Mouse (Mus musculus) neural tube, embryonic 12.5 days (tissue): Measurements from ENCODE around the gene Bscl2. TPM values are rescaled to one million over a fixed set of nuclear protein-coding genes. Genes with fewer than 3 reads are reported as not detected.
"Not testable (repeated sequence)": the region's sequence is repeated elsewhere in the genome, so short reads cannot be mapped to it uniquely, and the experiment has no call there.

Source experiments
- ATAC-seq: fragments of 200-750 bp; cut with Nextera tagmentation; 2 replicates; pipeline ENCODE4 v1.8.0; 2017; ENCODE audit warnings: low read depth, mild to moderate bottlenecking, moderate TSS enrichment, moderate library complexity; ENCODE audit not compliant: low FRiP score
- H3K27ac ChIP-seq: fragments of 300-500 bp; sonication (generic); 2 replicates; pipeline ENCODE4 v1.5.1; 2016
- H3K27me3 ChIP-seq: fragments of 300-500 bp; sonication (generic); replicated peaks from 2 replicates; pipeline ENCODE4 v1.6.1; 2016; ENCODE audit warnings: mild to moderate bottlenecking
- H3K36me3 ChIP-seq: fragments of 300-500 bp; sonication (generic); 2 replicates; pipeline ENCODE4 v1.6.1; 2016; ENCODE audit warnings: mild to moderate bottlenecking
- H3K4me1 ChIP-seq: fragments of 300-500 bp; sonication (generic); 2 replicates; pipeline ENCODE4 v1.6.1; 2016
- H3K4me2 ChIP-seq: fragments of 300-500 bp; sonication (generic); replicated peaks from 2 replicates; pipeline ENCODE4 v1.6.1; 2016; ENCODE audit warnings: mild to moderate bottlenecking
- H3K4me3 ChIP-seq: fragments of 300-500 bp; sonication (generic); 2 replicates; pipeline ENCODE4 v1.5.1; 2016
- H3K9ac ChIP-seq: fragments of 300-500 bp; sonication (generic); 2 replicates; pipeline ENCODE4 v1.6.1; 2016; ENCODE audit warnings: mild to moderate bottlenecking
- H3K9me3 ChIP-seq: fragments of 300-500 bp; sonication (generic); 2 replicates; pipeline ENCODE4 v1.6.1; 2016; ENCODE audit warnings: mild to moderate bottlenecking
- WGBS: fragments of 180-500 bp; shearing (Covaris S2); methylation state at CpG from one replicate; pipeline ENCODE4 v1.1.7; 2016; 5-methylcytosine and 5-hydroxymethylcytosine counted together
- polyA plus RNA-seq: library from polyadenylated mRNA; unstranded; fragments of >200 nt; fragmentation: Nextera tagmentation; extraction: Ambion mirVana; gene quantifications from 2 replicates; pipeline ENCODE4 v1.2.1, GENCODE M21; 2016

The Bscl2 gene
- polyA plus RNA-seq, 1 experiment from 2014 or later = 66.1 TPM

DNA sequence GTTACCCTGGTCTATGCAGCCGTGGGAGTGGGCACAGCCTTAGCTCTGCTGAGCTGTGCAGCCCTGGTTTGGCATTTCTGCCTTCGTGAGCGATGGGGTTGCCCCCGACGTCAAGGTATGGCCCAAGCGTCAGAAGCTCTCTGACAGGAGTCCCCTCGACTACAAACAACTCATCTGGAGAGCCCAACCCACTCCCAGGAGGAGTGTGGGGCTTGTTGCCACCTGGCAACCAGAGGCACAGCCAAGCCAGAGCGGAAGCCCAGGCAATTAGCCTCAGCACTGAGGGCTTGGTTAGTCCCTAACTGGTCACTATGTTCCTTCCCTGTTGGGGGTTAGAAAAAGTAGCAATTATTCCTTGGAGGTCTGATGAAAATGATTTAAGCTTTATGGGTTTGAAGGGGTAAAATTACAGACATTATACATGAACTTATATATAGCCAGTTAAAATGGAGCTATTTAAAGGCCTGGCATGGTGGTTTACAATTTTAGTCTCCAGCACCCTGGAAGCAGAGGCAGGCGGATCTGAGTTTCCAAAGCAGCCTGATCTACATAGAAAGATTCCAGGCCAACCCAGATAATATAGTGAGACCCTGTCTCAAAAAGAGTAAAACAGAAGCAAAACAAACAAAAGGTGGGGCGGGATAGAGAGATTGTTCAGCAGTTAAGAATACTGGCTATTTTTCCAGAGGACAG is 15.1 kb downstream of the Bscl2 start:
- Histone ChIP-seq H3K36me3 (peaks cover 17% of the 10 kb centered on the region), H3K4me2 (no peak overlapping the region), H3K9ac (no peak overlapping the region), H3K4me3 (no peak overlapping the region), H3K4me1 (no peaks in the 10 kb centered on the region), H3K27ac (no peak overlapping the region), H3K27me3 (no peaks in the 10 kb centered on the region; the same call in 1 of the 2 replicates), H3K9me3 (no peaks in the 10 kb centered on the region)
- 63% methylated on average over 10 of the region's 10 CpGs for WGBS
- ATAC-seq = no peak

DNA sequence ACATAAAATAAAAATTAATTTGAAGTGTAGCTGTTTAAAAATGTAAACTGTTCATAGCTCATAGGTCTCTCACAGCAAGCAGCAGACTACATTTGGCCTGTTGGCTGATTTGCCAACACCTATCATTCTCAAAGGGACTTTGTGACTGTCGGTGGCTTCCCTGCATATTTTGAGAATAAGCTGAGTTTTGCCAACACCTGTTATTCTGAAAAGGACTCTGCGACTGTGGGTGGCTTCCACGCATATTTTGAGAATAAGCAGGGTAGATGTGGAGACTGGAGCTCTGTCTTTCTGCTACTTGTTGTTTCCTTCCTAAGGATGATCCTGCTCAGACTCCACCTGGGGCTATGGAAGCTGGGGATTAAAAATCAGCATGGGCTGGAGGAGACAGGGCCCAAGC is 15.8 kb downstream of the Bscl2 start:
- Histone ChIP-seq H3K4me2 (no peak overlapping the region), H3K36me3 (peaks cover 11% of the 10 kb centered on the region; the same call in 1 of the 2 replicates), H3K4me1 (no peaks in the 10 kb centered on the region), H3K27me3 (no peaks in the 10 kb centered on the region; the same call in 1 of the 2 replicates), H3K9ac (no peak overlapping the region), H3K27ac (no peak overlapping the region), H3K9me3 (no peaks in the 10 kb centered on the region), H3K4me3 (no peak overlapping the region)
- ATAC-seq = no peak
- WGBS = 82% methylated on average over 3 of the region's 3 CpGs

DNA sequence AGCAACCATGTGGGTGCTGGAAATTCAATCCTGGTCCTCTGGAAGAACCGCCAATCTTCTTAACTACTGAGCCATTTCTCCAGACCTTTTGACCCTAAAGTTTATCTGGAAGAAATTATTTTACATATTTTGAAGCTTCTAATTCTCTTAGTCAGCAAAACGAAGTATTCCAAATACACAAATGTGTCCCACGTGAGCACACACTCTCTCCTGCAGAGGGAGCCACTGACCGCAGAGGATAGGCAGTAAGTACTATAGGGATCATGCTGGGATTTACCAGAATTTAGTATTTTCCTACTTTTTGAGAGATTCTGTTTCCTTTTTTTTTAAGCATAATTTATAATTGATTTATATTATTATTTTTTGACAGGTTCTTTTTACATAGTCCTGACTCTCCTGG is 20.4 kb downstream of the Bscl2 start:
- H3K36me3 ChIP-seq = no peaks in the 10 kb centered on the region
- no peak overlapping the region for H3K4me2 ChIP-seq
- 40% methylated on average over 4 of the region's 4 CpGs for WGBS
- H3K9me3 ChIP-seq = no peaks in the 10 kb centered on the region
- ATAC-seq = no peak
- no peak overlapping the region for H3K9ac ChIP-seq
- no peaks in the 10 kb centered on the region for H3K27me3 ChIP-seq
- no peak overlapping the region for H3K27ac ChIP-seq
- no peak overlapping the region for H3K4me3 ChIP-seq
- H3K4me1 ChIP-seq = no peaks in the 10 kb centered on the region

DNA sequence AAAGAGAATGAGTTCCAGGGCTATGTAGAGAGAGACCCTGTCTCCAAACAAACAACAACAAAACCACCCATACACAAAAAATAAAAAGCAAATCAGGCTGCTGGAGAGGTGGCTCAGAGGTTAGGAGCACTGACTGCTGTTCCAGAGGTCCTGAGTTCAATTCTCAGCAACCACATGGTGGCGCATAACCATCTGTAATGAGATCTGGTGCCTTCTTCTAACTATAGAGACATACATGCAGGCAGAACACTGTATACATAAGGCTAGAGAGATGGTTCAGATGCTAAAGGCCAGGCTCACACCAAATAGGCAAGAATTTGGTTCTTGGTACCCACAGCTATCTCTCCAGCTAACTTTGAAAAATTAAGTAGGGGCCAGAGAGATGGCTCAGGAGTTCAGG is 21.8 kb downstream of the Bscl2 start:
- 24% methylated on average over 1 of the region's 1 CpGs for WGBS
- Histone ChIP-seq H3K27ac (no peak overlapping the region), H3K9ac (no peak overlapping the region), H3K4me2 (no peak overlapping the region), H3K4me3 (no peak overlapping the region), H3K27me3 (no peaks in the 10 kb centered on the region), H3K36me3 (no peaks in the 10 kb centered on the region), H3K9me3 (no peaks in the 10 kb centered on the region), H3K4me1 (no peaks in the 10 kb centered on the region)
- no peak for ATAC-seq

DNA sequence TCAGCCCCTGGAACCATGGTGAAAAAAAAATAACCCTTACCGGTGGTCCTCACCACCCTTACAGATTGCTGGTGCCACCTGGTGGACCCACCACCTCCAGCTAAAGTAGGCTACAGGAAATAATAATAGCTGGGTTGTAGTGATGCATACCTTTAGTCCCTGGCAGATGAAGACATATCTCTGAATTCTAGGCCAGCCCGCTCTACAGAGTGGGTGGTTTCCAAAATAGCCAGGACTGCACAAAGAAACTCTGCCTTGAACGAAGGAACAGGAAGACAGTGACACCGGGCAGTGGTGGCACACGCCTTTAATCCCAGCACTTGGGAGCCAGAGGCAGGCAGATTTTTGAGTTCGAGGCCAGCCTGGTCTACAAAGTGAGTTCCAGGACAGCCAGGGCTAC is 27.0 kb downstream of the Bscl2 start:
- H3K4me2 ChIP-seq = no peak overlapping the region
- H3K9ac ChIP-seq = no peak overlapping the region
- H3K9me3 ChIP-seq = no peaks in the 10 kb centered on the region
- no peak for ATAC-seq
- WGBS = 82% methylated on average over 6 of the region's 6 CpGs
- no peaks in the 10 kb centered on the region for H3K27me3 ChIP-seq
- H3K36me3 ChIP-seq = no peaks in the 10 kb centered on the region
- no peak overlapping the region for H3K27ac ChIP-seq
- no peaks in the 10 kb centered on the region for H3K4me1 ChIP-seq
- H3K4me3 ChIP-seq = no peak overlapping the region

DNA sequence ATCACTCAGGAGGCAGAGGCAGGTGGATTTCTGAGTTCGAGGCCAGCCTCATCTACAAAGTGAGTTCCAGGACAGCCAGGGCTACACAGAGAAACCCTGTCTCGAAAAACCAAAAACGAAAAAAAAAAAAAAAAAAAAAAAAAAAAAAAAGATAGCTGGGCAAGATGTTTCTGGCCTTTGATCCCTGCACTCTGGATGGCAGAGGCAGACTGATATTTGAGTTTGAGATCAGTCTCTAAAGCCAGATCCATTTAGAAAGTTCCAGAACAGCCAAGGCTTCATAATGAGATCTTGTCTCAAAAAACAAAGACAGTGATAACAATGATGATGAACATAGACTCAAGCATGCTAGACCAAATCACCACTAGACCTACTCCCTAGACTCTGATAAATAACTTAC is 33.1 kb downstream of the Bscl2 start:
- H3K9ac ChIP-seq, H3K9me3 ChIP-seq, H3K27me3 ChIP-seq, ATAC-seq, H3K27ac ChIP-seq, H3K4me1 ChIP-seq: not testable (repeated sequence)
- peak overlapping the region; percentile 92 for H3K4me2 ChIP-seq
- WGBS = 70% methylated on average over 3 of the region's 3 CpGs
- H3K36me3 ChIP-seq = peaks cover 22% of the 10 kb centered on the region
- peak overlapping the region; percentile 79; the same call in 1 of the 2 replicates for H3K4me3 ChIP-seq

DNA sequence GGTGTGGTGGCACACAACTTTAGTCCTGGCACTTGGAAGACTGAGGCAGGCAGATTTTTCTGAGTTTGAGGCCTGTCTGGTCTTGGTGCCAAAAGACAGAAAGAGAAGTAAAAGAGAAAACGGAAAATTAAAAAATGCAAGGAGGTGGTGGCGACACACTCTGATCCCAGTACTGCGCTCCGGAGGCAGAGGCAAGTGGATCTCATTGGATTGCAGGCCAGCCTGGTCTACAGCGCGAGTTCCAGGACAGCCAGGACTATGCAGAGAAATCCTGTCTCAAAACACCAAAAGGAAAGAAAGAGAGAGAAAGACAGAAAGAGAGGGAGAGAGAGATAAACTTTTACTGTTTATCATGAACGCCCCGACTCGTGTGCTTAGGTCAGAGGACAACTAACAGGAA is 33.6 kb downstream of the Bscl2 start:
- WGBS = 64% methylated on average over 9 of the region's 9 CpGs
- H3K9ac ChIP-seq = peak overlapping the region; percentile 96
- H3K9me3 ChIP-seq = no peaks in the 10 kb centered on the region
- H3K4me1 ChIP-seq = peaks cover 9% of the 10 kb centered on the region
- peaks cover 27% of the 10 kb centered on the region for H3K36me3 ChIP-seq
- H3K27me3 ChIP-seq = no peaks in the 10 kb centered on the region
- H3K4me3 ChIP-seq = peak overlapping the region; percentile 79
- H3K4me2 ChIP-seq = peak overlapping the region; percentile 92
- peak; percentile 51 for ATAC-seq
- peak overlapping the region; percentile 23; the same call in 1 of the 2 replicates for H3K27ac ChIP-seq

DNA sequence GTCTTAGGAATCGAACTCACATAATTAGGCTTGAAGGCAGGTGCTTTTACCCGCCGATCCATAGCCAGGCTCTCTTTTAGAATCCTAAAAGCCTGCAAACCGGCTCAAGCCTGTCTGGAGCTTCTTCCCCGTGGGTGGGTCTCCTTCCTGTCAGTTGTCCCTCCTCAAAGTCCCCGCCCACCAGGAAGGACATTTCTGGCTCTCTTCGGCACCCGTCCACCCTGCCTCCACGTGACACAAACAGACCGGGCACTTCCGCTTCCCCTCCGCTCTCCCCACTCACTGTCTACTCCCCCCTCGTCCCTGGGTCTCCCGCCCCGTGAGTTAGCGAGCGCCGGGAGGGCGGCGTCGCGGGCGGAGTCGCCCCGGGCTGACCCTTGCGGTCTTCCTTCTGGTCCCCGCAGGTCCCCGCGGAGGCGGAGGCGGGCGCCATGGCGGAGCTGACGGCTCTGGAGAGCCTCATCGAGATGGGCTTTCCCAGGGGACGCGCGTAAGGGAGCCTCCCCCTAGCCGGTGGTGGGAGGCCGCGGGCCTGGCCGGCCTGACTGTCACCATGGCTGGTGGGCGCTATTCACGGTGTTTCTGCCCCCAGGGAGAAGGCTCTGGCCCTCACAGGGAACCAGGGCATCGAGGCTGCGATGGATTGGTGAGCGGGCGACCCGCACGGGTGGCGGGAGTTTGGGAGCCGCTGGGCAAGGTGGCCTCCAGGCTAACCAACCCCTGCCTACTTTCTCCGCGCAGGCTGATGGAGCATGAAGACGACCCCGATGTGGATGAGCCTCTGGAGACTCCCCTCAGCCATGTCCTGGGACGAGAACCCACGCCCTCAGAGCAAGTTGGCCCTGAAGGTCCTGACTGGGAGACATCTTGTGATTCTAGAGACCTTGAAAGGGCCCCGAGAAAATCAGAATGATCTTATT is 34.3 kb downstream of the Bscl2 start, which contains the start of gene Ubxn1:
TSS of gene Ubxn1 (plus strand) at position 230 of the 920 bp plus-strand sequence.
- Histone ChIP-seq H3K36me3 (peaks cover 33% of the 10 kb centered on the region), H3K4me2 (peak within 1 kb of the TSS; percentile 92), H3K27me3 (no peaks in the 10 kb centered on the region), H3K4me1 (peaks cover 9% of the 10 kb centered on the region), H3K9ac (peak within 1 kb of the TSS; percentile 96), H3K9me3 (no peaks in the 10 kb centered on the region), H3K4me3 (peak within 1 kb of the TSS; percentile 79), H3K27ac (peak within 1 kb of the TSS; percentile 33; the same call in 1 of the 2 replicates)
- ATAC-seq = peak; percentile 97
- WGBS = under 1% methylated on average over 59 of the region's 59 CpGs

DNA sequence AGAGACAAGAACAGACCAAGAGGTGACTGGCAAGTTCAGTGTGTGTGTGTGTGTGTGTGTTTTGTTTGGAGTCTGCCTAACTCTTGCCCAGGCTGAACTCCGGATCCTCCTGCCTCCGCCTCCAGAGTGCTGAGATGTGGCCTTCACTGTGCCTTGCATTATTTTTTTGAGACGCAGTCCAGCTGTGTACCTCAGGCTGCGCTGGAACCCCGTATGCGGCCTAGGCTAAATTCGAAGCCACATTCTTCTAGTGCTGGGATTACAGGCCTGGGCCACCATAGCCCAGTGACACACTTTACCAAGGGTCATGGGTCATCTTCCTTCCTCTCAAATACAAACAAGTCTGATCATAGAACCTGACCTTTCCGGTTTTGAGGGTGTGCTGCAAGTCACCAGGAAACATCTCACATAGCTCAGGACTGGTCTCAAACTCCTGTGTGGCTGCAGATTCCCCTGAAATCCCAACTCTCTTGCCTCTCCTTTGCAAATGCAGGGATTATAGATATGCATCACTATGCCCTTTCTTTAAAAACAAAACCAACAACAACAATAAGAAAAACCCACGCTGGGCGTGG is 35.1 kb downstream of the Bscl2 start:
- WGBS = 81% methylated on average over 10 of the region's 10 CpGs
- Histone ChIP-seq H3K36me3 (peaks cover 39% of the 10 kb centered on the region), H3K4me3 (peak overlapping the region; percentile 79), H3K4me2 (peak overlapping the region; percentile 92), H3K9me3 (no peaks in the 10 kb centered on the region), H3K27ac (0 out of 2 replicates have a peak overlapping the region, but pooled peaks have one; percentile 33), H3K9ac (peak overlapping the region; percentile 96), H3K27me3 (no peaks in the 10 kb centered on the region), H3K4me1 (peaks cover 9% of the 10 kb centered on the region)
- ATAC-seq = no peak

DNA sequence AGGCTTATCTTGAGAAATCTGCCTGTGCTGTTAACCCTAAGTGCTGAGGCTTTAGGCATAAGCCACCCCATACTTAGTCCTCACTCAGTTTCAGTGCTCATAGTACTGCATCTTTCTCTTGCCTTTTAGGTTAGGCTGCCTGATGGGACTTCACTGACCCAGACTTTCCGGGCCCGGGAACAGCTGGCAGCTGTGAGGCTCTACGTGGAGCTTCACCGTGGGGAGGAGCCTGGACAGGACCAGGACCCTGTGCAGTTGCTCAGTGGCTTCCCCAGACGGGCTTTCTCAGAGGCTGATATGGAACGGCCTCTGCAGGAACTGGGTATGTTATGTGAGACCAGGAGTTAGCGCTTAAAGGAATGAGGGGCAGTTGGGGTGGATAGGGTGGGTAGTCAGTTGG is 37.8 kb downstream of the Bscl2 start:
- H3K36me3 ChIP-seq = peaks cover 39% of the 10 kb centered on the region
- WGBS = 94% methylated on average over 7 of the region's 7 CpGs
- no peak for ATAC-seq

DNA sequence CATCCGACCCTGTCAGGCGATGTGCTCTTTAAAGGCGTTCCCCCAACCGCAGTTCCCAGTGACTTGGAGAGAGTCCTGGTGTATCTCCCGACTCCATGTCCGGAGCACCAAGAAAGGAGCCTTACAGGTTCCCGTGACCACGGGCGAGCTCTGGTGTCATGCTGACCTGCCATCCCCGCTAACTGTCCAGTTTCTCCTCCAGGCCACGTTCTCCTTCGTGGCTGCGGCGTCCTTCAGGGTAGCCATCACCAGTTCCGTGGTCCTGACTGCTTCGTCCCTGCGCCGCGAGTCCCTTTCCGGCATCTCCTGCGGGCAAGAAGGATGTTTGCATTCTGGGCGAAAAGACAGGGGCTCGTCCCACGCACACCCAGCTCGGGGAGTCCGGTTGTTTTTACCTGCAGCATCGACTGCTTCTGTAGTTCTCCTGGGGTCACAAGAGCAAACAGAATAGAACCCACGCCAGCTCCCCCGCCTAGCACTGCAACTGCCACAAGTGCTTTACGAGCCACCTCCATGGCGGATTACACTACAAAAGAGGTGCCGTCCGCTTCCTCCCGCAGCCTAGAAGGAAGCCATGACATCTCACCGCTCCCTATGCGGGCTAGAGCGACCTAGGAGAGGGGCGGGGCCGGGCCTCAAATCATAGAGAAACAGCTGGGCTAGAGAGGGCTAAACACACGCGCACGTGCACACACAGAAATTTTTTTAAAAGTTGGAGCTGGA is 43.2 kb downstream of the Bscl2 start, which contains the start of gene Uqcc3:
TSS of gene Uqcc3 (minus strand) at position 613 of the 723 bp plus-strand sequence.
- peak within 1 kb of the TSS; percentile 23; the same call in 1 of the 2 replicates for H3K27ac ChIP-seq

More for the DNA sequence above, 37.8 kb downstream of the Bscl2 start:
- H3K4me1 ChIP-seq = peaks cover 15% of the 10 kb centered on the region
- H3K27me3 ChIP-seq = no peaks in the 10 kb centered on the region
- H3K4me2 ChIP-seq = no peak overlapping the region
- no peaks in the 10 kb centered on the region for H3K9me3 ChIP-seq
- no peak overlapping the region for H3K27ac ChIP-seq
- no peak overlapping the region for H3K9ac ChIP-seq
- no peak overlapping the region for H3K4me3 ChIP-seq

More for the DNA sequence above, 43.2 kb downstream of the Bscl2 start, which contains the start of gene Uqcc3:
- 0 out of 2 replicates have a peak, but pooled peaks cover 9% of the 10 kb centered on the region for H3K4me1 ChIP-seq
- no peaks in the 10 kb centered on the region for H3K27me3 ChIP-seq
- peaks cover 16% of the 10 kb centered on the region for H3K36me3 ChIP-seq
- no peaks in the 10 kb centered on the region for H3K9me3 ChIP-seq
- peak within 1 kb of the TSS; percentile 77 for H3K4me2 ChIP-seq
- peak; percentile 98 for ATAC-seq
- H3K9ac ChIP-seq = peak within 1 kb of the TSS; percentile 86
- peak within 1 kb of the TSS; percentile 64 for H3K4me3 ChIP-seq
- WGBS = under 1% methylated on average over 42 of the region's 42 CpGs
